Mouse (Mus musculus) ES-Bruce4 (cell line): Measurements from ENCODE around the gene Atn1. TPM values are rescaled to one million over a fixed set of nuclear protein-coding genes. Genes with fewer than 3 reads are reported as not detected.

Experiments
- H3K27ac ChIP-seq: 2 replicates; pipeline ENCODE4 v1.5.1; 2012; ENCODE audit warnings: low read length, inconsistent platforms; ENCODE audit not compliant: insufficient read depth
- H3K27me3 ChIP-seq: 2 replicates; pipeline ENCODE4 v1.6.1; 2012; ENCODE audit warnings: mild to moderate bottlenecking, low read length, inconsistent platforms; ENCODE audit not compliant: control insufficient read depth, poor library complexity, insufficient read depth, severe bottlenecking
- H3K36me3 ChIP-seq: 2 replicates; pipeline ENCODE4 v1.6.1; 2012; ENCODE audit warnings: inconsistent platforms, mild to moderate bottlenecking, low read length, moderate library complexity; ENCODE audit not compliant: control insufficient read depth, poor library complexity, insufficient read depth, severe bottlenecking
- H3K4me1 ChIP-seq: one replicate; pipeline ENCODE4 v1.8.1; 2011; ENCODE audit warnings: low read length; ENCODE audit not compliant: control insufficient read depth, insufficient read depth
- H3K4me3 ChIP-seq: 2 replicates; pipeline ENCODE4 v1.5.1; 2011; ENCODE audit warnings: low read depth, mild to moderate bottlenecking, low read length
- H3K9ac ChIP-seq: 2 replicates; pipeline ENCODE4 v1.6.1; 2012; ENCODE audit warnings: low read depth, mild to moderate bottlenecking, inconsistent platforms; ENCODE audit not compliant: poor library complexity, severe bottlenecking
- H3K9me3 ChIP-seq: replicated peaks from 2 replicates; pipeline ENCODE4 v1.6.1; 2012; ENCODE audit warnings: mild to moderate bottlenecking, low read length, inconsistent platforms; ENCODE audit not compliant: control insufficient read depth, poor library complexity, insufficient read depth, severe bottlenecking
- CTCF ChIP-seq: IDR thresholded peaks from one replicate; pipeline ENCODE4 v1.8.1; 2011; ENCODE audit warnings: low read depth, low read length
- EP300 ChIP-seq: IDR thresholded peaks from 2 replicates; pipeline ENCODE4 v1.6.1; 2011; ENCODE audit warnings: low read depth, low read length; ENCODE audit not compliant: insufficient read depth
- POLR2A ChIP-seq: IDR thresholded peaks from one replicate; pipeline ENCODE4 v1.8.1; 2011; ENCODE audit warnings: low read length; ENCODE audit not compliant: insufficient read depth
- polyA plus RNA-seq: library from polyadenylated mRNA; stranded (reverse); fragments of >200 nt; gene quantifications from 2 replicates; pipeline ENCODE4 v1.2.4, GENCODE M21; 2011; ENCODE audit warnings: low read depth; ENCODE audit not compliant: missing spikeins, insufficient read depth, insufficient read length

Atn1 gene
- polyA plus RNA-seq, 1 experiment = 32.0 TPM

GRCm38 (mm10) chr6:124739231-124739796 is 17.0 kb downstream of the Atn1 start:
- Histone ChIP-seq H3K36me3 (no peaks in the 10 kb centered on the region), H3K27ac (peak overlapping the region; percentile 6; the same call in 1 of the 2 replicates), H3K9ac (peak overlapping the region; percentile 2; the same call in 1 of the 2 replicates), H3K27me3 (no peaks in the 10 kb centered on the region), H3K9me3 (no peaks in the 10 kb centered on the region), H3K4me3 (no peak overlapping the region), H3K4me1 (peaks cover 2% of the 10 kb centered on the region)
- TF ChIP-seq POLR2A = no peak
- TF ChIP-seq CTCF = no peak
- no peak for TF ChIP-seq EP300

DNA sequence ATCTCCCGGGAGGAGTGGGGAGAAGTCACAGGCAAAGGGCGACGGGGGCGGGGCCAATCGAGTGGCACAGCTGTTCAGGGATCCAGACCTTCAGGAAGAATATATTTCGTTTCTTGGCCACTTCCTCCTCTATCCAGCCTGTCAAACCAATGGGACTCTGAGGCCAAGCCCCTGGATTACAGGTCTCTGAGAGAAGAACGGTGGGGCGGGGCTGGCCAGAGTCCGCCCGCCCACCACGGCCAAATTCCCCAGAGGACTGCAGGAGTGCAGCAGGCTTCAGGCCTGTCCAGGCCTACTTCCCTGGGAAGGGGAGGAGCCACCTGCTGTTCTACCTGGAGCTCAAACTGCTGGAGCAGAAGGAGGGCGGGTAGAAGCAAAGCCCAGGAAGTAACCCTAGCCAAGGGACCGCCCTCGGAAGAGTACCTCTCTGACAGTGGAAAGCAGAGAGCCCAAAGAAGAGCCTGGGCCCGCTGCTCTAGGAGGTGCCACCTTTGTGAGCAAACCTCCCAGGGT is 17.8 kb downstream of the Atn1 start, which contains the start of gene Ptpn6:
Gene Ptpn6 (minus strand): TSS at position 204 of the 513 bp plus-strand sequence.
- peak within 1 kb of the TSS; percentile 12; the same call in 1 of the 2 replicates for H3K27ac ChIP-seq

GRCm38 (mm10) chr6:124737040-124737439 is 19.3 kb downstream of the Atn1 start:
- H3K4me3 ChIP-seq = no peak overlapping the region
- TF ChIP-seq EP300 = no peak
- TF ChIP-seq CTCF = no peak
- no peak for TF ChIP-seq POLR2A
- H3K27me3 ChIP-seq = no peaks in the 10 kb centered on the region
- H3K9ac ChIP-seq = no peak overlapping the region
- H3K36me3 ChIP-seq = no peaks in the 10 kb centered on the region
- no peaks in the 10 kb centered on the region for H3K9me3 ChIP-seq
- no peak overlapping the region for H3K27ac ChIP-seq
- peaks cover 8% of the 10 kb centered on the region for H3K4me1 ChIP-seq

More for the DNA sequence above, 17.8 kb downstream of the Atn1 start, which contains the start of gene Ptpn6:
- Histone ChIP-seq H3K36me3 (no peaks in the 10 kb centered on the region), H3K9ac (peak within 1 kb of the TSS; percentile 18; the same call in 1 of the 2 replicates), H3K27me3 (no peaks in the 10 kb centered on the region), H3K9me3 (no peaks in the 10 kb centered on the region), H3K4me3 (peak within 1 kb of the TSS; percentile 26), H3K4me1 (peaks cover 2% of the 10 kb centered on the region)
- TF ChIP-seq EP300 (no peak), CTCF (no peak), POLR2A (no peak)

- no peak for TF ChIP-seq CTCF
- no peaks in the 10 kb centered on the region for H3K9me3 ChIP-seq
- no peak overlapping the region for H3K4me3 ChIP-seq
- H3K9ac ChIP-seq = no peak overlapping the region
- H3K36me3 ChIP-seq = no peaks in the 10 kb centered on the region
- H3K27me3 ChIP-seq = no peaks in the 10 kb centered on the region
- H3K27ac ChIP-seq = no peak overlapping the region
- peaks cover 9% of the 10 kb centered on the region for H3K4me1 ChIP-seq
Observed at GRCm38 (mm10) chr6:124734417-124734816, 21.9 kb downstream of the Atn1 start.

- peak overlapping the region; percentile 41 for H3K27ac ChIP-seq
- no peaks in the 10 kb centered on the region for H3K9me3 ChIP-seq
- no peaks in the 10 kb centered on the region for H3K27me3 ChIP-seq
- H3K4me3 ChIP-seq = peak overlapping the region; percentile 60
- peaks cover 9% of the 10 kb centered on the region for H3K4me1 ChIP-seq
- TF ChIP-seq CTCF (no peak), POLR2A (peak; percentile 26), EP300 (peak; percentile 79)
- peak overlapping the region; percentile 43 for H3K9ac ChIP-seq
- H3K36me3 ChIP-seq = no peaks in the 10 kb centered on the region
Observed at GRCm38 (mm10) chr6:124732476-124733370, 23.6 kb downstream of the Atn1 start.

- Histone ChIP-seq H3K9me3 (no peaks in the 10 kb centered on the region), H3K27ac (no peak overlapping the region), H3K27me3 (no peaks in the 10 kb centered on the region), H3K36me3 (no peaks in the 10 kb centered on the region), H3K4me3 (no peak overlapping the region), H3K9ac (no peak overlapping the region), H3K4me1 (peaks cover 9% of the 10 kb centered on the region)
- TF ChIP-seq EP300 (no peak), CTCF (no peak), POLR2A (no peak)
Observed at GRCm38 (mm10) chr6:124731038-124731437, 25.3 kb downstream of the Atn1 start.
